Mouse (Mus musculus) heart, adult 9 months (tissue): ENCODE measurements around the gene Dbr1.

Experiments used
- DNase-seq, 2 experiments: peaks; one replicate each; pipeline ENCODE4 v3.0.0; 2022; ENCODE audit warnings: low spot score in 2 of 2

Dbr1 gene

DNA sequence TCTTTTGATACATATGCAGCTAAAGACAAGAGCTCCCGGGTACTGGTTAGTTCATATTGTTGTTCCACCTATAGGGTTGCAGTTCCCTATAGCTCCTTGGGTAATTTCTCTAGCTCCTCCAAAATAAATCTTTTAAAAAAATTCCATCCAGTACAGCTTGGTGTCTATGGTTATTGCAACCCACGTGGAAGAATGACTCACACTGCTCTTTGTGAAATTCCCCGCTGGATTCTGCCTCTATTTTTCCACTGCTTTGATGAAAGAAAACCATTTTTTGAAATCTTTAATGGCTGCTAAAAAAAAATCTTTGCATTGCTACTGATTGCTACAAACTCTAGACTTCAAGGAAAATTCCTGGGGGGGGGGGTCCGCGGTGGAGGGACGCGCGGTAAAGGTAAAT, 44.1 kb downstream of the Dbr1 start:
- no peak for DNase-seq

DNA sequence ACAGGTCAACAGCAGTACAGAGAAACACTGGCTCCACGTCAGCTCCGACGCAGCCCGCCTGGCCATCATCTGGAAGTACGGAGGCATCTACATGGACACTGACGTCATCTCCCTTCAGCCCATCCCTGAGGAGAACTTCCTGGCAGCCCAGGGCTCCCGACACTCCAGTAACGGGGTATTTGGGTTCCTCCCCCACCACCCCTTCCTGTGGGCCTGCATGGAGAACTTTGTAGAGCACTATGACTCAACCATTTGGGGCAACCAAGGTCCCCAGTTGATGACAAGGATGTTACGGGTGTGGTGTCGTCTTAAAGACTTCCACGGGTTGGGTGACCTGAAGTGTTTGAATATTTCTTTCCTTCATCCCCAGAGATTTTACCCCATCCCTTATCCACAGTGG, 44.6 kb downstream of the Dbr1 start:
- no peak for DNase-seq

DNA sequence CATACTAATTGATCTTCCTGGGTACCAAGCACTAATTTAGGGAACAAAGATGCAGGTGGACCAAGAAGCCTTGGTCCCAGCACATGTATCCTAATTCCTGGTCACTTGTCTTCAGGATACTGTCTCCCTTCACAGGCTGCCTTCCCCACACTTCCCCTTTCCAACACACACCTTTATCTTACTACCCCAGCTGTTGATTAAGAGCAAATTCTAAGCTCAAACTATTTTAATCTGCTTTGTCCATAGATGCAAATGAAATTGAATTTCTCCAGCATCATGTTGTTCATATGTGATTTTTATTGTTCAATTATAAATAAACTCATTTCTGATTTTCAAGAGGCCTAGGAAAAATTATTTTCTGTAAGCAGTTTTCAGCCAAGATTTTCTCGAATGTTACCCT, 46.4 kb downstream of the Dbr1 start:
- no peak for DNase-seq

- no peak for DNase-seq
Measured at GRCm38 (mm10) chr9:99622966-99623365, 47.4 kb downstream of the Dbr1 start.

- peak; percentile 10 to 27 for DNase-seq
Measured at GRCm38 (mm10) chr9:99624117-99624516, 48.5 kb downstream of the Dbr1 start.

- no peak for DNase-seq
Measured at GRCm38 (mm10) chr9:99628581-99628980, 53.0 kb downstream of the Dbr1 start.

GRCm38 (mm10) chr9:99629281-99630011, 53.8 kb downstream of the Dbr1 start, which contains the start of gene Dzip1l:
Gene Dzip1l (plus strand): TSS chr9:99629496.
- peak; percentile 50 to 53 for DNase-seq

GRCm38 (mm10) chr9:99630071-99630470, 54.5 kb downstream of the Dbr1 start:
- peak; percentile 8 to 23 for DNase-seq

- no peak for DNase-seq
Measured at GRCm38 (mm10) chr9:99630528-99631125, 55.0 kb downstream of the Dbr1 start.

- DNase-seq: no peak
Measured at GRCm38 (mm10) chr9:99631781-99632180, 56.2 kb downstream of the Dbr1 start.

GRCm38 (mm10) chr9:99632264-99632663, 56.7 kb downstream of the Dbr1 start:
- DNase-seq: peak in 1 of 2 experiments; percentile 2
